Mouse (Mus musculus) forebrain, embryonic 11.5 days (tissue): ENCODE measurements around the gene Polr2j. TPM values are rescaled to one million over a fixed set of nuclear protein-coding genes. Genes with fewer than 3 reads are reported as not detected.

Experiments used
- microRNA-seq: library from miRNA; unstranded; fragments of <30 nt; microRNA quantifications from one replicate; pipeline ENCODE4, GENCODE M21; 2016; ENCODE audit not compliant: insufficient number of aligned reads
- polyA plus RNA-seq: library from polyadenylated mRNA; unstranded; fragments of >200 nt; fragmentation: Nextera tagmentation; extraction: Ambion mirVana; gene quantifications from 2 replicates; pipeline ENCODE4 v1.2.1, GENCODE M21; 2014

Polr2j gene
- polyA plus RNA-seq, 1 experiment from 2014 or later: 253 TPM

Small RNA genes lying within 50 kb of the gene (microRNA-seq; reads per million reads assigned to microRNA genes)
- not detected for gene Mir7035

Other genes with a start within 250 kb of the Polr2j start
- 11.4 and 11.8 TPM in 2 replicates for gene Hspb1, start 228.7 kb upstream of the Polr2j start, polyA plus RNA-seq
- 147 and 161 TPM in 2 replicates for gene Ywhag, start 182.0 kb upstream of the Polr2j start, polyA plus RNA-seq
- 1.2 and 1.5 TPM in 2 replicates for gene Ssc4d, start 142.1 kb upstream of the Polr2j start, polyA plus RNA-seq
- not detected in 2 replicates for gene Zp3, start 136.5 kb upstream of the Polr2j start, polyA plus RNA-seq
- 35.4 and 37.0 TPM in 2 replicates for gene Dtx2, start 121.8 kb upstream of the Polr2j start, polyA plus RNA-seq
- not detected in 2 replicates for gene Upk3b, start 78.1 kb upstream of the Polr2j start, polyA plus RNA-seq
- gene Upk3bl, start 62.1 kb upstream of the Polr2j start, polyA plus RNA-seq: 0.77 and 0.80 TPM in 2 replicates
- gene Rasa4, start 32.7 kb upstream of the Polr2j start, polyA plus RNA-seq: 4.3 and 7.2 TPM in 2 replicates
- 48.1 and 53.3 TPM in 2 replicates for gene Lrwd1, start 19.4 kb downstream of the Polr2j start, polyA plus RNA-seq
- gene Alkbh4, start 19.5 kb downstream of the Polr2j start, polyA plus RNA-seq: 23.2 and 24.5 TPM in 2 replicates
- 8.4 and 9.3 TPM in 2 replicates for gene Orai2, start 54.1 kb downstream of the Polr2j start, polyA plus RNA-seq
- 66.8 and 81.3 TPM in 2 replicates for gene Prkrip1, start 82.3 kb downstream of the Polr2j start, polyA plus RNA-seq
- gene Sh2b2, start 129.9 kb downstream of the Polr2j start, polyA plus RNA-seq: 17.1 TPM in 2 replicates